Mouse (Mus musculus) urinary bladder, postnatal 36 days (tissue): ENCODE results near the gene Epb41.

Experiments
- DNase-seq, 2 experiments: peaks; one replicate each; pipeline ENCODE4 v3.0.0; 2022; ENCODE audit warnings: low spot score in 2 of 2, mixed read lengths in 1 of 2

Gene Epb41

GRCm38 (mm10) chr4:131898503-131899179, 176.5 kb downstream of the Epb41 start:
- DNase-seq = no peak

GRCm38 (mm10) chr4:131897787-131898186, 177.3 kb downstream of the Epb41 start:
- DNase-seq = no peak

GRCm38 (mm10) chr4:131897109-131897508, 178.0 kb downstream of the Epb41 start:
- DNase-seq = no peak

- no peak for DNase-seq
Observed at GRCm38 (mm10) chr4:131890692-131891091, 184.4 kb downstream of the Epb41 start.

GRCm38 (mm10) chr4:131888564-131888963, 186.6 kb downstream of the Epb41 start:
- no peak for DNase-seq

GRCm38 (mm10) chr4:131885376-131885775, 189.7 kb downstream of the Epb41 start:
- no peak for DNase-seq

GRCm38 (mm10) chr4:131883571-131883970, 191.6 kb downstream of the Epb41 start:
- DNase-seq = no peak

GRCm38 (mm10) chr4:131881306-131881705, 193.8 kb downstream of the Epb41 start:
- DNase-seq = no peak

- DNase-seq = no peak
Observed at GRCm38 (mm10) chr4:131879692-131880091, 195.4 kb downstream of the Epb41 start.

- no peak for DNase-seq
Observed at GRCm38 (mm10) chr4:131876836-131877235, 198.3 kb downstream of the Epb41 start.

- no peak for DNase-seq
Observed at GRCm38 (mm10) chr4:131875242-131875641, 199.9 kb downstream of the Epb41 start.

- no peak for DNase-seq
Observed at GRCm38 (mm10) chr4:131874567-131874966, 200.6 kb downstream of the Epb41 start.

GRCm38 (mm10) chr4:131874169-131874536, 201.0 kb downstream of the Epb41 start:
- DNase-seq = no peak
